Mouse (Mus musculus): ENCODE results near the gene Nmur1. TPM values are rescaled to one million over a fixed set of nuclear protein-coding genes. Genes with fewer than 3 reads are reported as not detected.
A peak's percentile ranks its signal among the peaks of the same experiment; 100 is the strongest.
"Not testable (repeated sequence)": the region's sequence is repeated elsewhere in the genome, so short reads cannot be mapped to it uniquely, and the experiment has no call there.

Gene Nmur1
- 0.21 and 0.43 TPM in 2 replicates for polyA plus RNA-seq (2012; rRNA removed)

GRCm38 (mm10) chr1:86426128-86426527 lies at the start of gene Nmur1, which contains the start of gene Tex44:
Nmur1 (minus strand) TSS chr1:86426228.
Tex44 (plus strand) TSS chr1:86426329.
- no peak for DNase-seq (ENCODE audit: low spot score)

DNA sequence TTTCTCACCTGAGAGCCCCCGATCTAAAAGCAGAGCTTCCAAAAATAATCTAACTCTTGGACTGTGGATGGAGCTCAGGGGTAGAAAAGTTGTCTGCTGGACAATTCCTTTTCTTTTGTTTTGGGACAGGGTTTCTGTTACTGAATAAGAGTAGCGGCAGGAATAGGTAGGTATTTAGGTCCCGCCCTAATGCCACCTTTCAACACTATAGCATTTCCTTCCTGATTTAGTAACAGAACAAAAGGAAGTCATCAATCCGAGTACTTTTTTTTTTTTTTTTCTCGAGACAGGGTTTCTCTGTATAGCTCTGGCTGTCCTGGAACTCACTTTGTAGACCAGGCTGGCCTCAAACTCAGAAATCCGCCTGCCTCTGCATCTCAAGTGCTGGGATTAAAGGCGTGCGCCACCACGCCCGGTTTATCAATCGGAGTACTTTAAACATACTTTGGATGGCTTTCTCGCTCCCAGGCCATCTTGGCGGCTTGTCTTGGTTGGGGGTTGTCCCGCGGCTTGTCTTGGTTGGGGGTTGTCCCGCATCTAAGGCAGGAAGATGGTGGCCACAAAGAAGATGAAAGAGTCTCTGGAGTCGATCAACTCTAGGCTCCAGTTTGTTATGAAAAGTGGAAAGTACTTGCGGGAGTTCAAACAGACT lies 47.2 kb upstream of the Nmur1 start:
- DNase-seq (ENCODE audit: low spot score), result no peak

GRCm38 (mm10) chr1:86472197-86472952 lies 46.3 kb upstream of the Nmur1 start:
- DNase-seq (ENCODE audit: low spot score), result peak; percentile 71

DNA sequence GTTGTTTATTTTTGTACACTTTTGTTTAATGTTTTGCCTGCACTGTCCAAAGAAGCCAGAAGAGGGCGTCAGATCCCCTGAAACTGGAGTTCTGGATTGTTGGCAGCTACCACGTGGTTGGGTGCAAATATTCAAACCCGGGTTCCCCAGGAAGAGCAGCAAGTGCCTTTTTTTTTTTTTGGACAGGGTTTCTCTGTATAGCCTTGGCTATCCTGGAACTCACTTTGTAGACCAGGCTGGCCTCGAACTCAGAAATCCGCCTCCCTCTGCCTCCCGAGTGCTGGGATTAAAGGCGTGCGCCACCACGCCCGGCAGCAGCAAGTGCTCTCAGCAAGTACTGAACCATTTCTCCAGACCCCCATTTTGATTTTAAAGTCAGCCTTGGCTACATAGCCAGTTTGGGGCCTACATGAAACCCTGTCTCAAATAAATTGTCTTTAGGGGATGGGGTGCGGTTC lies 45.5 kb upstream of the Nmur1 start:
- not testable (repeated sequence) for DNase-seq (ENCODE audit: low spot score)

- DNase-seq (ENCODE audit: low spot score), result no peak
These were observed 44.6 kb upstream of the Nmur1 start for GRCm38 (mm10) chr1:86470519-86471181.

GRCm38 (mm10) chr1:86469876-86470275 lies 43.8 kb upstream of the Nmur1 start:
- DNase-seq (ENCODE audit: low spot score), result no peak

DNA sequence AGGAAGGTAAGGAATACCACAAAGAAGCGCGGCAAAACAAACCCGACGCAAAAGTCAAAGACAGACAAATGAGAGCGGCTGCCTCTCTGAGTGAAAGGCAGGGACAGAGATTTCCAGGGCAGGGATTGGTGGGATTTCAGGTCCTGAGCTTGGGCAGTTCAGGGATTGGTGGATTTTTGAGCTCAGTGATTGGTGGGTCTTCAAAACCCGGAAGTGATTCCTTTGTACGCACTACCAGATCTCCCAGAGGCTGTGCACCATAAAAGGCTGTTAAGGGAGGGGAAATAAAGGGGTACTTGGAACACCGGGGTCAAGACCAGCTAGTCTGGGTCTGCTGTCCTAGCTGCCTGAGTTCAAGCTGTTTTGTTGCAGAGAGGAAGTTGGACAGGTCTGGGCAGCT lies 41.4 kb upstream of the Nmur1 start:
- DNase-seq (ENCODE audit: low spot score), result no peak

GRCm38 (mm10) chr1:86464875-86465224 lies 38.8 kb upstream of the Nmur1 start:
- DNase-seq (ENCODE audit: low spot score), result no peak

DNA sequence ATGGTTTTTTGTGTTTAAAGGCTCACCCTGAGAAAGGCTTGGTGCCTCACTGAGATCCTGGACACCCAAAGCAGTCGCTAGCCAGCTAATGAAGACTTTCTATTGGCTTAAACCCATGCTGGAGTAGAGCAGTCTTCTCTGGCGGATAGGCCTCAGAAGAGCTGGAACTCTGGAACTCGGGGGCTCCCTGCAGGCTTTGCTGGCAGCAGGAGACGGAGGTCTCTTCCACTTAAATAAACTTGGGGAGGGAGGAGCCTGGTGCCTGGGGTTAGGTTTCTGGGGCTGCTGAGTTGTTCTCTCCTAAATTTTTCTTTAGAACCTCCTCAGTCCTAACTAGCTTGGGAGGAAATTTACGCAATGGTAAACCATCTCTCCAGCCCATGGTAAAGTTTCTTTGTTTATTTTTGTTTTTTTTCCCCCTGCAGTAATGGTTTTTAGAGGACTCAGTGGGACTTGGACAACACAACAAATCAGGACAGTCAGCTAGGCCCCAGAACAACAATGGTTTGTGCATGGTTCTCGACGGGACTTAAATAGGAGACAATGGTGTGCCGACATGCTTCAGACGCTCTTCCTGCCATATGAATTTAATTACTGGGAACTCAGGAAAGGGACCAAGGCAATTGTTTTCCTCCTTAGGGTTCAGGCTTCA lies 38.3 kb upstream of the Nmur1 start:
- DNase-seq (ENCODE audit: low spot score), result no peak

DNA sequence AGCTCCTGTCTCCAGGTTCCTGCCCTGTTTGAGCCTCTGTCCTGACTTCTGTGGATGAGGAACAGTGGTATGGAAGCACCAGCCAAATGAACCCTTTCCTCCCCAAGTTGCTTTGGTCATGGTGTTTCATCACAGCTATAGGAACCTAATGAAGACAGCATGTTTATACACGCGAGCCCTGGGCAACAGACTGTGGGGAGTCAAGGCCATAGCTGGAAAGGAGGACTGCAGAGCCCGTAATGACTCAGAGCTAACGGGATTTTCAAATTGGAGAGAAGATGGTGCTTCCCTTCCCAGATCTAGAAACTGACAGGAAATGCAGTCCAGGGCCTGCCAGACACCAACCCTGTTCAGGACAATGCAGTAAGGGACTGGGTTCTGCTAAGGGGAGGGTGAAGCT lies 33.3 kb upstream of the Nmur1 start:
- DNase-seq (ENCODE audit: low spot score), result no peak

DNA sequence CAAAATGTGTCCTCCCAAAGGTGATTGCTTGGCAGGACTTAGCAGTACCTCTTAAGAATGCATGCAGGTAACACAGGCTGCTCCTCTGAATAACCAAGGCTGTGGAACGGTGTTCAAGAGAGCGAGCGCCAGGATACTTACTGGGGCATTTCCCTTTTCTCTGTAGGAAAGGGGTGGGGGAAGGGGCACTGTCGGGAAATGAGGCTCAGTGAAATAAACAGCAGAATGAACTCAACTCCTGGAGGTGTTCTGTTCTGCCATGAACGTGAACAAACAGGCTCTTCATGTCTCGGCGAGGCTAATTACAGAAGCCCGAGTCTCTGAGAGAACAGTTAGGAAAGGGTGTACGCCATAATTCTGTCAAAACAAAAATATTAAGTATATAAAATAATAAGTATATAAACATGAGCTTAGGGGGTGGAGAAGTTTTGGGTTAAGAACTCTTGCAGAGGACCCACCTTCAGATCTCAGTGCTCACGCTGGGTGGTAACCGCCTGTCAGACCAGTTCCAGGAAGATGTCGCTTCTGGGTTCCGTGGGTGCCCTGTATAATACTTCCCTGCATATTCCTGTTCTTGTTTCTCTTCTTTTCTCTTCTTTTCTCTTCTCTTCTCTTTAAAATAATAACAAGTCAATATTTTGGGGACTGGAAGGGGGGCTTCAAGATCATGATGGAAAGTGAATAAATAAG lies 31.0 kb upstream of the Nmur1 start:
- no peak for DNase-seq (ENCODE audit: low spot score)

GRCm38 (mm10) chr1:86452713-86453112 lies 26.7 kb upstream of the Nmur1 start:
- no peak for DNase-seq (ENCODE audit: low spot score)

DNA sequence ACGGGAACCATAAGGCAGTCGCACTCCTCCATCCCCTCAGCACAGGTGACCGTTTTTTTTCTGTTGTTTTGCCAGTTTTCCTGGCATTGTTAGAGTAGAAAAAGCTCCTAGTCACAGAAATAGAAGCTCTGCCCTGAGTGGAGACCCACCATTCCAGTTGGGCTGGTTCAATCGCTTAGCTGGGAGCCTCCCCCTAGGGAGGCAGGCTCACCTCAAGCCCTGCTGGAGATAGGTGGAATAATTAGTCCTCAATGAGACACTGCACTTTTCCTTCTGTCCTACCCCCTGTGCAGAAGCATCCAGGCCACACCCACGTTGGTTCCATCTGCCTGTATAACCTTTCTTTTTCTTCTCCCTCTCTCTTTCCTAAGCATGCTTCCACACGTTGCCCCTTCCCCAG lies 23.9 kb upstream of the Nmur1 start:
- no peak for DNase-seq (ENCODE audit: low spot score)

DNA sequence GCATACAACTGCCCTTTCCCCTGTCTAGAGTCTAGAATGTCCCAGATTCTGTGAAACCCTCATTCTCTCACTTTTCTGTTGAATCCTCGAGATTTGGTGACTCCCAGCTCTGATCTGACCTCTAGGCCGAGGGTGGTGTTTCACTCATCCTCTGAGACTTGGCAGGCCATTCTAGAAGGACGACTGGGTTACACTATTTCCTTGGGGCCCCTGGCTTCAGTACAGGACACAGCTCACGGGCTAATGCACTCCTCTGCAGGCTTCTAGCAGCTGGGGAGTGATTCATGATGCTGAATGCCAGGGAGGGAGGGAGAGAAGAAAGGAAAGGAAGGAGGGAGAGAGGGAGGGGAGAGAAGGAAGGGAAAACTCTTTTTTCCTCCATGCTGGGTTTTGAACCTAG lies 22.2 kb upstream of the Nmur1 start:
- no peak for DNase-seq (ENCODE audit: low spot score)

DNA sequence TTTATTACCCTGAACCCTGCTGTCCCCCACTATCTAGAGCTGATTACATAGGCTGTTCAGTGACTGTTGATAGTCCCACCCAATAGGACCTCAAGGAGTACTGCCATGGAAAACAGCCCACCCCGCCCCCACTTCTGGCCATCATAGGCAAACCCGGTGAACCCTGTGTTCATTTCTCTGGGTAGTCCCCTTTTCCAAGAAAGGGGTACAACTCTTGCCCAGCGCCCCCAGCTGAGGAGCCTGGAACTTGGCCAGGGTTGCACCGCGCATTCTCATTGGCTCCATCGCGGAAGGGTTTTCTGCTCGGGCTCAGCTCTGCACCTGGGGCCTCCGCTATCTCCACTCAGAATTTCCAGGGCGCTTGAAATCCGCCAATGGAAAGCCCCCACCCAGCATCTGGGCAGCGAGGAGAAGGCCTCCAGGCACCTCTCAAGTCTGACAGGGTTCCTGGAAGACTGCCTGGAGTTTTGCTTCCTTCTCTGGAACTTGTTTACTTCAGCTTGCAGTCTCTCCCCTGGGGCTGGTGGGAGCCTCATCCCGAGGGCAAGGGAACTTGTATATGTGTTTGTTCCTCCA lies 21.7 kb upstream of the Nmur1 start:
- DNase-seq (ENCODE audit: low spot score), result no peak

- no peak for DNase-seq (ENCODE audit: low spot score)
These were observed 17.6 kb upstream of the Nmur1 start for GRCm38 (mm10) chr1:86443386-86444172.

GRCm38 (mm10) chr1:86442832-86443231 lies 16.8 kb upstream of the Nmur1 start:
- DNase-seq (ENCODE audit: low spot score), result no peak

DNA sequence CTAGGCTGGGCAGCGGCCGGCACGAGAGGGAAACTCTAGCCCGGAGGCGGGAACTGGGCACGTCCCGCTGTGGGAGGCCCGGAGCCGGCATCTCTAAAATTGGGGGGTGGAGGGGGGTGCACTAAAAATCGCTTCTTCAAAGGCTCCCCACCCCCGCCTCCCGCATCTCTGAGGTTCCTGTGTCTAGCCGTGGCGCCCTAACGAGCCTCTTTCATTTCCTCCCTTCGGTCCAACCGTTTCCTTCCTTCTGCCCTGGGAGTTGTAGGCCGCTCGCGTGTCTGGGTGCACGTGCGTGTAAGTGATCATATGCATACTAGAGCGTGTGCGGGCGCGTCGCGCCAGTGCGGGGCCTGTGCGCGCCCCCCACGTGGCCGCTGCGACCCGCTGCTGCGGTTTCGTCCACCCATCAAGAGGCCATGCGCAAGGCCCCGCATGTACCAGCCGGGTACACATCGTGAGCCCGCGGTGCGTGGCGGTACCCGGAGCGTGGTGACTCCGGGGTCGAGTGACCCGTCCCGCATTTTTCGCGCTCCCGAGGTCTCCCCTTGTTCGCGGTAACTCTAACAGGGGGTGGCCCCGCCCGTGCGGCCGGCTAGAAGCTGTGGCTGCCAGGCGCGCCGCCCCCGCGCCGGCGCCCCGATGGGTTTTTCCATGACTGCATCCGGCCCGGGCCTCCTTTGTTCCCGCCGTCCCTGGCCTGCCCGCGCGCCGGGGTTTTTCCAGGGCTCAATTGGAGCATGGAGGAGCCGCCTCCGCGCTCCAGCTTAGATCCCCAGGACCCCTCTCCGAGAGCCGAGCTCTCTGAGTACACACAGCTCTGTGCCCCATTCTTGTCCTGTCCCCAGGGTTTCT lies 16.2 kb upstream of the Nmur1 start:
- DNase-seq (ENCODE audit: low spot score), result peak; percentile 96

GRCm38 (mm10) chr1:86441724-86441979 lies 15.6 kb upstream of the Nmur1 start:
- no peak for DNase-seq (ENCODE audit: low spot score)

All from urinary bladder, adult 2 months (tissue).